Mouse (Mus musculus): Measurements from ENCODE around the gene Cox10. TPM values are rescaled to one million over a fixed set of nuclear protein-coding genes. Genes with fewer than 3 reads are reported as not detected.

Gene Cox10
- total and polyA plus RNA-seq, 3 experiments: 23.4 to 60.3 (median 35.2) TPM

DNA sequence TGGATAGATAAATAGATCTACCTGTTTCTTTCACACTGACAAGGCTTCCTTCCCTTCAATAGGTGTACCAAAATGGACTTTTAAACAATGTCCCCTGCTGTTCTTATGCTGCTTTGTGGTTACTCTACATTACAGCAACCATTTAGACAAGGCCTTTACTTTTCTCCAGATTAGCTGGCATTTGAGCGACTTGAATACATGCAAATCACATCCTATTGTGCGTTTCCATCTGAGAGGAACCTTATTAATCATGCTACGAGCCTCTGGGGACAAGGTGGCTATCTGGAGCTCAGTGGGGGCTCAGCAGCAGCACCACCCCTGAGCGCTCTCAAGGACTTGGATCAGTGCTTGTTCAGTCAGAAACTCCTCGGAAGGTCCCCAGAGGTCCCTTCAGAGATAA, 61.1 kb downstream of the Cox10 start (continued):
- TF ChIP-seq RAD21 (IDR thresholded peaks at IDR 0.05; ENCODE audit: low read depth, low read length): no peak
- no peak for TF ChIP-seq CTCF (conservative IDR thresholded peaks at IDR 0.05 in 1 of 2, IDR thresholded peaks at IDR 0.05 in 1 of 2; ENCODE audit: low read depth in 2 of 2, low read length in 2 of 2)
- no peak for TF ChIP-seq CHD2 (IDR thresholded peaks at IDR 0.05; ENCODE audit: low read length)
- TF ChIP-seq IRF4 (IDR thresholded peaks at IDR 0.05; ENCODE audit: low read depth, low read length): peak; percentile 75
- no peak for TF ChIP-seq SMC3 (IDR thresholded peaks at IDR 0.05; ENCODE audit: low read depth, low read length)
- TF ChIP-seq TBP (conservative IDR thresholded peaks at IDR 0.05; ENCODE audit: low read depth, low read length): no peak
- no peak for TF ChIP-seq UBTF (IDR thresholded peaks at IDR 0.05; ENCODE audit: low read depth, low read length)

DNA sequence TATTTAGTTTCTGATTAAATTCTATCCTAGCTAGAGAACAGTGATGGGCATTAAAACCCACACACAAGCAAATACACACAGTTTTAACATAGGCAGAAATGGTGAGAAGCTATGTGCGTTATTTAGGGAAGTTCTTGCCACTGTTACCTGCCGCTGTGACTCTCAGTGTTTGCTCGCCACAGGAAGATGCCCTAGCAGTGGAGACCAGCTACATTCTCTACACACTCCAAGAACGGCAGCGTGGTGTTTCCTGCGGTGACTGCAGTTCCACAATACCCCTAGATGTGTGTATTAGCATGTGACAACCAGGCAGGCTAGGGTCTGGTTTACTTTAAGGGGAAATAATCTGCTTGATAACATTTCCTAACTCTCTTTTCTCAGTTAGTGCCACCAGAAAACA, 64.0 kb downstream of the Cox10 start:
- dilution Hi-C loops (cut with MboI; ENCODE audit: extremely low pct_ligation_motif_present, extremely low pct_unique_long_range_greater_than_20kb, low sequenced_read_pairs): no loop called here
- H3K4me1 ChIP-seq (ENCODE audit: control insufficient read depth in 1 of 2, insufficient read depth in 2 of 2): peaks cover 13 to 52% of the 10 kb centered on the region in 2 experiments

DNA sequence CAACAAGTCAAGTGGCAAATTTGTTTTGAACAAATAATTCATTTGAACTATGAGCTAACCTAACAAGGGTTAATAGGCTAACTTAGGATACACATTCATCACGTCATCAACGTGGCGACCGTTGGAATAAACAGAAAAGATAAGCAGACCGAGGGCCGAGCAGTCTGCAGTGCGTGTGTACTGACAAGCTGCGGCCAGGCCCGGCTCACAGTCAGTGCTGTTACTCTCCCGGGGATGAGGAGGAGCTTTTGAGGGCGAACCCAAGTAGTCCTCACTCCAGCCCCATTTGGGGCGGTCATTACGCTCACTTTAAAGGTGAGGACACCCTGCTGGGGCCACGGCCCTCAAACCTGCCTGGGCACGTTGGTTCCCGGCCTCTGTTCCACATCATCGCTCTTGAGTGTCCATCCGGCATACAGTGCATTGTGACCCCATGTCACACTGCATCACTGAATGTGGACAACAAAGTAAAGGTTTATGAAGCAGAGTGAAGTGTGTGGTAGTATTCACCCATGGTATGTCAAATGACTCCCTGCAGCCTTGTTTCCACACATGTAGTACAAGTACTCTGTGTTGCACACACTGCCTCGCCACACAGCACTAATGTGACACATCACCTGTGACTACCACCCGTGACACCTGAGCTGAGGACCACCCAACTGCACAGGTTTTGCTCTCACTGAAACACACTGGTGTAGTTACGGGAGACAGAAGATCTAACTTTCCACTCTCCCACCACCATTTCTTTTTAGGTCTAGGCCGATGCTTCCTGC, 68.4 kb downstream of the Cox10 start:
- Histone ChIP-seq H3K4me3 (replicated peaks in 1 of 3; ENCODE audit: low read depth in 2 of 3, low read length in 2 of 3, poor library complexity in 1 of 3) (no peak overlapping the region), H3K4me2 (ENCODE audit: insufficient read depth, low read depth, poor library complexity, severe bottlenecking) (no peak overlapping the region), H3K36me3 (replicated peaks in 1 of 2; ENCODE audit: control insufficient read depth in 1 of 2, insufficient read depth in 1 of 2, low read length in 1 of 2) (peaks cover 0 to 33% of the 10 kb centered on the region in 2 experiments), H3K27ac (ENCODE audit: insufficient read depth, low read depth) (no peak overlapping the region), H3K79me2 (replicated peaks; ENCODE audit: control insufficient read depth, extremely low read depth, insufficient read depth, poor library complexity, severe bottlenecking) (no peaks in the 10 kb centered on the region), H3K4me1 (ENCODE audit: control insufficient read depth in 1 of 2, insufficient read depth in 2 of 2) (peaks cover 7 to 18% of the 10 kb centered on the region in 2 experiments), H3K9ac (ENCODE audit: insufficient read depth, low read depth) (no peak overlapping the region), H3K9me3 (replicated peaks; ENCODE audit: low read length) (no peaks in the 10 kb centered on the region), H3K27me3 (replicated peaks) (no peaks in the 10 kb centered on the region)
- dilution Hi-C loops (cut with MboI; ENCODE audit: extremely low pct_ligation_motif_present, extremely low pct_unique_long_range_greater_than_20kb, low sequenced_read_pairs): no loop called here
- TF ChIP-seq ETS1 (conservative IDR thresholded peaks at IDR 0.05; ENCODE audit: low read depth, low read length): no peak
- TF ChIP-seq MYC (IDR thresholded peaks at IDR 0.05; ENCODE audit: low read depth, low read length): no peak
- TF ChIP-seq GABPA (IDR thresholded peaks at IDR 0.05; ENCODE audit: insufficient replicate concordance, low read depth, low read length): no peak
- TF ChIP-seq JUN (IDR thresholded peaks at IDR 0.05; ENCODE audit: insufficient read depth, low read depth, low read length): no peak
- TF ChIP-seq IRF4 (IDR thresholded peaks at IDR 0.05; ENCODE audit: low read depth, low read length): no peak
- TF ChIP-seq RCOR1 (conservative IDR thresholded peaks at IDR 0.05; ENCODE audit: low read depth, low read length): no peak
- no peak for TF ChIP-seq USF1 (IDR thresholded peaks at IDR 0.05; ENCODE audit: low read depth, low read length)
- TF ChIP-seq MXI1 (IDR thresholded peaks at IDR 0.05; ENCODE audit: low read depth, low read length): no peak
- TF ChIP-seq ZC3H11A (IDR thresholded peaks at IDR 0.05; ENCODE audit: low read depth, low read length): no peak
- no peak for TF ChIP-seq POLR2AphosphoS2 (IDR thresholded peaks at IDR 0.05; ENCODE audit: low read depth, low read length)
- TF ChIP-seq NRF1 (IDR thresholded peaks at IDR 0.05; ENCODE audit: low read depth, low read length): no peak
- TF ChIP-seq TBP (conservative IDR thresholded peaks at IDR 0.05; ENCODE audit: low read depth, low read length): no peak
- TF ChIP-seq ZKSCAN1 (IDR thresholded peaks at IDR 0.05; ENCODE audit: borderline replicate concordance, low read depth, low read length): no peak
- no peak for TF ChIP-seq MEF2A (IDR thresholded peaks at IDR 0.05; ENCODE audit: borderline replicate concordance, low read depth, low read length)
- no peak for TF ChIP-seq ELF1 (IDR thresholded peaks at IDR 0.05; ENCODE audit: low read depth, low read length)
- in situ Hi-C loops (cut with MboI; ENCODE audit: low pct_ligation_motif_present, low pct_unique_long_range_greater_than_20kb, low sequenced_read_pairs): no loop called here
- DNase-seq (ENCODE audit: extremely low read depth): no peak

More for the DNA sequence above, 64.0 kb downstream of the Cox10 start:
- H3K36me3 ChIP-seq (replicated peaks in 1 of 2; ENCODE audit: control insufficient read depth in 1 of 2, insufficient read depth in 1 of 2, low read length in 1 of 2): peaks cover 3 to 33% of the 10 kb centered on the region in 2 experiments
- no peak overlapping the region for H3K9ac ChIP-seq (ENCODE audit: insufficient read depth, low read depth)
- H3K27ac ChIP-seq (ENCODE audit: insufficient read depth, low read depth): no peak overlapping the region
- no peak for DNase-seq (ENCODE audit: extremely low read depth)
- no peaks in the 10 kb centered on the region for H3K9me3 ChIP-seq (replicated peaks; ENCODE audit: low read length)
- no peaks in the 10 kb centered on the region for H3K27me3 ChIP-seq (replicated peaks)
- H3K4me3 ChIP-seq (replicated peaks in 1 of 3; ENCODE audit: low read depth in 2 of 3, low read length in 2 of 3, poor library complexity in 1 of 3): no peak overlapping the region
- no peak overlapping the region for H3K4me2 ChIP-seq (ENCODE audit: insufficient read depth, low read depth, poor library complexity, severe bottlenecking)
- in situ Hi-C loops (cut with MboI; ENCODE audit: low pct_ligation_motif_present, low pct_unique_long_range_greater_than_20kb, low sequenced_read_pairs): no loop called here
- TF ChIP-seq SMC3 (IDR thresholded peaks at IDR 0.05; ENCODE audit: low read depth, low read length) (no peak), ZKSCAN1 (IDR thresholded peaks at IDR 0.05; ENCODE audit: borderline replicate concordance, low read depth, low read length) (no peak), NRF1 (IDR thresholded peaks at IDR 0.05; ENCODE audit: low read depth, low read length) (no peak), JUND (conservative IDR thresholded peaks at IDR 0.05; ENCODE audit: low read depth, low read length) (no peak), E2F4 (IDR thresholded peaks at IDR 0.05; ENCODE audit: insufficient replicate concordance, low read depth, low read length) (no peak), MXI1 (IDR thresholded peaks at IDR 0.05; ENCODE audit: low read depth, low read length) (no peak), SIN3A (IDR thresholded peaks at IDR 0.05; ENCODE audit: low read length) (no peak), MEF2A (IDR thresholded peaks at IDR 0.05; ENCODE audit: borderline replicate concordance, low read depth, low read length) (no peak), MAX (IDR thresholded peaks at IDR 0.05; ENCODE audit: low read length) (no peak), CHD2 (IDR thresholded peaks at IDR 0.05; ENCODE audit: low read length) (no peak)
- no peaks in the 10 kb centered on the region for H3K79me2 ChIP-seq (replicated peaks; ENCODE audit: control insufficient read depth, extremely low read depth, insufficient read depth, poor library complexity, severe bottlenecking)

Measured in CH12.LX (cell line).